Mouse (Mus musculus): ENCODE results near the gene Rps9. TPM values are rescaled to one million over a fixed set of nuclear protein-coding genes. Genes with fewer than 3 reads are reported as not detected.
A peak's percentile ranks its signal among the peaks of the same experiment; 100 is the strongest.

Gene Rps9
- 691 and 766 TPM in 2 replicates for polyA plus RNA-seq (2015; fragmentation: Nextera tagmentation; extraction: Ambion mirVana)

DNA sequence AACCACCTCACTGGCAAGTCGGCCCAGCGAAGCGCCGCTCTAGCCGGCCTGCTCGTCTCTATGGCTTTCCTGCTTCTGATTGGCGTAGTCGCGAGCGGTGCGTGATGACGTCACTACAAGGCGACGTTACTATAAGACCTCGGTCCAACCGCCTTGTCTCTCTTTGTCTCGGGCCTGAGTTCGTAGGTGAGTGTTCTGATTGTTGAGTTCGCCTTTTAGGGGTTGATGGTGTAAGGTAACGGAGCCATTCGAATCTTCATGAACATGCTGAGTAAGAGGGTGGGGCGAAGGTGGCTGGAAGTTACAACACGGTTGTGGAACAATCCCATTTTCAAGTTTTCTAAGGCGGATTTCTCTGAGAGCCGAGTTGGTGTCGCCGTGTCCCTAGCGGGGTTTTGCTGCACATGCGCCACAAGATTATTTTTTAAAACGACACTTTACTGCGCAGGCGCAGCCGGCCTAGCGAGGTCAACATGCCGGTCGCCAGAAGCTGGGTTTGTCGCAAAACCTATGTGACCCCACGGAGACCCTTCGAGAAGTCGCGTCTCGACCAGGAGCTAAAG lies at the start of gene Rps9:
Rps9 (plus strand) TSS at position 115 of the 563 bp plus-strand sequence.
- Histone ChIP-seq H3K4me3 (peak within 1 kb of the TSS; percentile 94), H3K27me3 (no peaks in the 10 kb centered on the region), H3K9ac (peak within 1 kb of the TSS; percentile 82), H3K27ac (replicated peaks) (peak within 1 kb of the TSS; percentile 95), H3K9me3 (no peaks in the 10 kb centered on the region), H3K4me1 (replicated peaks) (peaks cover 29% of the 10 kb centered on the region), H3K36me3 (peaks cover 48% of the 10 kb centered on the region), H3K4me2 (peak within 1 kb of the TSS; percentile 90)
- peak; percentile 94 for ATAC-seq (ENCODE audit: low FRiP score, low read depth)
- WGBS, result under 1% methylated on average over 42 of the region's 42 CpGs

GRCm38 (mm10) chr7:3656966-3657365 lies 46.8 kb upstream of the Rps9 start:
- ATAC-seq (ENCODE audit: low FRiP score, low read depth), result no peak
- Histone ChIP-seq H3K9ac (no peak overlapping the region), H3K4me3 (no peak overlapping the region)

GRCm38 (mm10) chr7:3658578-3658977 lies 45.2 kb upstream of the Rps9 start:
- no peak overlapping the region for H3K9ac ChIP-seq
- H3K27me3 ChIP-seq, result no peaks in the 10 kb centered on the region
- no peak overlapping the region for H3K4me2 ChIP-seq
- ATAC-seq (ENCODE audit: low FRiP score, low read depth), result no peak
- H3K9me3 ChIP-seq, result no peaks in the 10 kb centered on the region
- peaks cover 4% of the 10 kb centered on the region for H3K4me1 ChIP-seq (replicated peaks)
- 96% methylated on average over 14 of the region's 14 CpGs for WGBS
- no peak overlapping the region for H3K27ac ChIP-seq (replicated peaks)
- no peak overlapping the region for H3K4me3 ChIP-seq
- H3K36me3 ChIP-seq, result peaks cover 89% of the 10 kb centered on the region

More at GRCm38 (mm10) chr7:3656966-3657365, 46.8 kb upstream of the Rps9 start:
- WGBS, result 90% methylated on average over 4 of the region's 4 CpGs
- Histone ChIP-seq H3K4me1 (replicated peaks) (0 out of 2 replicates have a peak, but pooled peaks cover 3% of the 10 kb centered on the region), H3K27ac (replicated peaks) (no peak overlapping the region), H3K27me3 (no peaks in the 10 kb centered on the region), H3K36me3 (peaks cover 98% of the 10 kb centered on the region), H3K4me2 (no peak overlapping the region), H3K9me3 (no peaks in the 10 kb centered on the region)

GRCm38 (mm10) chr7:3664524-3665214 lies 39.1 kb upstream of the Rps9 start:
- ATAC-seq (ENCODE audit: low FRiP score, low read depth), result peak; percentile 4
- WGBS, result 28% methylated on average over 15 of the region's 15 CpGs

DNA sequence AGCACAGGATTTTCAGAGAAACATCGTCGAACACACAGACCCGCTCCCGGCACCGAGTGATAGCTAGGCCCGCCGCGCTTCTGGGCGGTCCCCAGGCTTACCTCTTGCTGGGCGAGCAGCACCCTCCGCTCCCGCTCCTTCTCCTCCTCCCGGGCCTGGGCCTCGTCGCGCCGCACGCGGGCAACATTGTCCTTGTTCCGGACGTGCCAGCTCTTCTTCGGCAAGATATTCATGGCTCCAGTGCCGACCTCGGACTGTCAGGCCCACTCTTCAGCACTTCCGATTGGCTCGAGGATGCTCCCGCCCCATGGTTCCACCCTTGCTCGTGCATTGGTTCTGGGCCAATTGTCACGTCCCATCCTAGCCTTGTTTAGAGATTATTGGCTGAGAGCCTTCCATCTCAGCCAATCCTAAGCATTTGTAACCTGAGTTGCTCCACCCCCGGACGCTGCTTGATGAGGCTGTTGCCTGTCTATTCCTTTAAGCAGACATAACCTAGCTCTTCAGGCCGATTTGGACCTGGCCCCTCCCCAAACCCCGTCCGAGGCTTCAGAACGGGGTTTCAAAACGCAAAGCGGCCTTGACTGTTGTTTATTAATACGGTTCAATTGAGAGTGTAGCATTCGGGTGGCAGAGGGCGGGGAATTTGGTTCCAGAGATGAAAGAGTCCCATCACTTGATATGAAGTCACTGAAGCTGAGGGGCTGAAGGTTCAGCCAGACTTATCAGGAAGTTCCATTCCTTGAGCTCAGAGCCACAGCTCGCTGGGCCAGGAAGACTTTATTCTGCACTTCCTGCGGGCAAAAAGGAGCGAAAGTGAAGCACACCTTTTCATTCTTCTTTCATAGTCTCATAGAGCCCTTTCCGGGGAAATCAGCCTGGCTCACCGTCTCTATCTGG lies 38.3 kb upstream of the Rps9 start, which contains the start of gene Leng1:
Leng1 (minus strand) TSS at position 626 of the 900 bp plus-strand sequence.
- Histone ChIP-seq H3K9ac (peak within 1 kb of the TSS; percentile 57), H3K4me3 (peak within 1 kb of the TSS; percentile 59), H3K27ac (replicated peaks) (peak within 1 kb of the TSS; percentile 81), H3K27me3 (no peaks in the 10 kb centered on the region), H3K36me3 (peaks cover 21% of the 10 kb centered on the region), H3K4me1 (replicated peaks) (peaks cover 15% of the 10 kb centered on the region), H3K9me3 (no peaks in the 10 kb centered on the region), H3K4me2 (peak within 1 kb of the TSS; percentile 77)
- peak; percentile 99 for ATAC-seq (ENCODE audit: low FRiP score, low read depth)
- 5% methylated on average over 45 of the region's 45 CpGs for WGBS

More at GRCm38 (mm10) chr7:3664524-3665214, 39.1 kb upstream of the Rps9 start:
- H3K27me3 ChIP-seq, result no peaks in the 10 kb centered on the region
- peak overlapping the region; percentile 81 for H3K27ac ChIP-seq (replicated peaks)
- peak overlapping the region; percentile 57 for H3K9ac ChIP-seq
- H3K4me1 ChIP-seq (replicated peaks), result peaks cover 15% of the 10 kb centered on the region
- peak overlapping the region; percentile 77 for H3K4me2 ChIP-seq
- peak overlapping the region; percentile 59 for H3K4me3 ChIP-seq
- H3K36me3 ChIP-seq, result peaks cover 29% of the 10 kb centered on the region
- H3K9me3 ChIP-seq, result no peaks in the 10 kb centered on the region

GRCm38 (mm10) chr7:3666921-3667391 lies 36.8 kb upstream of the Rps9 start:
- Histone ChIP-seq H3K9me3 (no peaks in the 10 kb centered on the region), H3K27me3 (no peaks in the 10 kb centered on the region), H3K4me3 (no peak overlapping the region), H3K4me2 (no peak overlapping the region; the same call in 1 of the 2 replicates), H3K27ac (replicated peaks) (no peak overlapping the region), H3K4me1 (replicated peaks) (peaks cover 15% of the 10 kb centered on the region), H3K9ac (no peak overlapping the region), H3K36me3 (peaks cover 7% of the 10 kb centered on the region; the same call in 1 of the 2 replicates)
- no peak for ATAC-seq (ENCODE audit: low FRiP score, low read depth)
- 24% methylated on average over 14 of the region's 14 CpGs for WGBS

GRCm38 (mm10) chr7:3674507-3675227 lies 29.1 kb upstream of the Rps9 start:
- no peak overlapping the region for H3K4me3 ChIP-seq
- no peak overlapping the region for H3K4me2 ChIP-seq
- 0 out of 2 replicates have a peak, but pooled peaks cover 9% of the 10 kb centered on the region for H3K36me3 ChIP-seq
- no peaks in the 10 kb centered on the region for H3K9me3 ChIP-seq
- peak; percentile 87 for ATAC-seq (ENCODE audit: low FRiP score, low read depth)
- 68% methylated on average over 10 of the region's 10 CpGs for WGBS
- H3K4me1 ChIP-seq (replicated peaks), result no peaks in the 10 kb centered on the region
- no peak overlapping the region for H3K27ac ChIP-seq (replicated peaks)
- no peaks in the 10 kb centered on the region for H3K27me3 ChIP-seq
- H3K9ac ChIP-seq, result no peak overlapping the region

- Histone ChIP-seq H3K27ac (replicated peaks) (no peak overlapping the region), H3K4me2 (no peak overlapping the region), H3K4me3 (no peak overlapping the region), H3K4me1 (replicated peaks) (no peaks in the 10 kb centered on the region), H3K9ac (no peak overlapping the region), H3K36me3 (peaks cover 11% of the 10 kb centered on the region; the same call in 1 of the 2 replicates), H3K27me3 (no peaks in the 10 kb centered on the region), H3K9me3 (no peaks in the 10 kb centered on the region)
- no peak for ATAC-seq (ENCODE audit: low FRiP score, low read depth)
- 79% methylated on average over 3 of the region's 3 CpGs for WGBS
Observed at GRCm38 (mm10) chr7:3675228-3675548, 28.6 kb upstream of the Rps9 start.

- no peak overlapping the region for H3K4me3 ChIP-seq
- ATAC-seq (ENCODE audit: low FRiP score, low read depth), result no peak
- H3K9me3 ChIP-seq, result no peaks in the 10 kb centered on the region
- no peak overlapping the region for H3K27ac ChIP-seq (replicated peaks)
- H3K27me3 ChIP-seq, result no peaks in the 10 kb centered on the region
- H3K4me1 ChIP-seq (replicated peaks), result no peaks in the 10 kb centered on the region
- no peak overlapping the region for H3K4me2 ChIP-seq
- H3K36me3 ChIP-seq, result peaks cover 13% of the 10 kb centered on the region; the same call in 1 of the 2 replicates
- H3K9ac ChIP-seq, result no peak overlapping the region
- WGBS, result 87% methylated on average over 12 of the region's 12 CpGs
Observed at GRCm38 (mm10) chr7:3676371-3676770, 27.4 kb upstream of the Rps9 start.

- Histone ChIP-seq H3K36me3 (peaks cover 13% of the 10 kb centered on the region), H3K4me2 (no peak within 1 kb of the TSS), H3K27ac (replicated peaks) (no peak within 1 kb of the TSS), H3K27me3 (no peaks in the 10 kb centered on the region), H3K9ac (no peak within 1 kb of the TSS), H3K4me3 (no peak within 1 kb of the TSS), H3K9me3 (no peaks in the 10 kb centered on the region), H3K4me1 (replicated peaks) (no peaks in the 10 kb centered on the region)
- ATAC-seq (ENCODE audit: low FRiP score, low read depth), result no peak
- 63% methylated on average over 9 of the region's 9 CpGs for WGBS
Observed at GRCm38 (mm10) chr7:3677342-3677741, 26.5 kb upstream of the Rps9 start, which contains the start of gene Tmc4. Gene Tmc4, minus strand, starts transcription at chr7:3677553.

All from hindbrain, embryonic 15.5 days (tissue).